Mouse (Mus musculus) lung, postnatal 14 days (tissue): ENCODE data around the gene Lrguk.

Source experiments
- DNase-seq: peaks from one replicate; pipeline ENCODE4 v3.0.0; 2021

Lrguk gene

GRCm38 (mm10) chr6:34149066-34149465, 119.8 kb downstream of the Lrguk start:
- no peak for DNase-seq

GRCm38 (mm10) chr6:34149821-34150220, 120.6 kb downstream of the Lrguk start:
- DNase-seq: no peak

GRCm38 (mm10) chr6:34153069-34154052, 124.1 kb downstream of the Lrguk start:
- no peak for DNase-seq

- peak; percentile 52 for DNase-seq
These were observed 125.0 kb downstream of the Lrguk start for GRCm38 (mm10) chr6:34154202-34154601.

DNA sequence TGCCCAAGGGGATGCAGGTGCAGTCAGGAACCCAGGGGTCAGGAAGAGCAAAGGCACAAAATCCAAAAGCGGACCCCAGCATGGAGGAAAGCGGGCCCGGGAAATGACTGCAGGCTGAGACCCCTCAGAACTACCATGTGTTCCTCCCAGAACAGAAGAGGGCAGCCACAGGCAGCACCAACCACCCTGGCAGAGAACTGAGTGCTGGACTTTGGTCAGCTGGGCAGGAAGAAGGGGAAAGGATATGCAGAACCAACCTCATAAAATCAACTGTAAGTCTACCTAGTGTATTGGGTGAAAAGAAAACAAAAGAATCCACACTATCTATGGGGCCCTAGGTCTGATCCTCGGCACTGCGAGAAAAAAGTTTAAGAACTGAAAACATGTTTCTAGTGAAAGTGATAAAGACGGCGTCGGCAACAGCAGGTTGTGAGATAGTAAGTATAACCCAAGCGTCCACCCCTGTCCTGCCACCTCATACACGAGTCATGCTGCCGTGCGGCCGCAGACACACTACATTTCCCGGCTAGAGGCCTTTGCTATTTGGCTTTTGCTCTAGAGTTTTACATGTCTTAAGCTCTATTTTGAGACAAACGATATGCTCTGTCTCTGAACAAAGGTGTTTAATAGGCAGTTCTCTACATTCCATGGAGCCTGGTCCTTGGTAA, 126.0 kb downstream of the Lrguk start:
- DNase-seq: no peak

GRCm38 (mm10) chr6:34156057-34156456, 126.8 kb downstream of the Lrguk start:
- peak; percentile 4 for DNase-seq

DNA sequence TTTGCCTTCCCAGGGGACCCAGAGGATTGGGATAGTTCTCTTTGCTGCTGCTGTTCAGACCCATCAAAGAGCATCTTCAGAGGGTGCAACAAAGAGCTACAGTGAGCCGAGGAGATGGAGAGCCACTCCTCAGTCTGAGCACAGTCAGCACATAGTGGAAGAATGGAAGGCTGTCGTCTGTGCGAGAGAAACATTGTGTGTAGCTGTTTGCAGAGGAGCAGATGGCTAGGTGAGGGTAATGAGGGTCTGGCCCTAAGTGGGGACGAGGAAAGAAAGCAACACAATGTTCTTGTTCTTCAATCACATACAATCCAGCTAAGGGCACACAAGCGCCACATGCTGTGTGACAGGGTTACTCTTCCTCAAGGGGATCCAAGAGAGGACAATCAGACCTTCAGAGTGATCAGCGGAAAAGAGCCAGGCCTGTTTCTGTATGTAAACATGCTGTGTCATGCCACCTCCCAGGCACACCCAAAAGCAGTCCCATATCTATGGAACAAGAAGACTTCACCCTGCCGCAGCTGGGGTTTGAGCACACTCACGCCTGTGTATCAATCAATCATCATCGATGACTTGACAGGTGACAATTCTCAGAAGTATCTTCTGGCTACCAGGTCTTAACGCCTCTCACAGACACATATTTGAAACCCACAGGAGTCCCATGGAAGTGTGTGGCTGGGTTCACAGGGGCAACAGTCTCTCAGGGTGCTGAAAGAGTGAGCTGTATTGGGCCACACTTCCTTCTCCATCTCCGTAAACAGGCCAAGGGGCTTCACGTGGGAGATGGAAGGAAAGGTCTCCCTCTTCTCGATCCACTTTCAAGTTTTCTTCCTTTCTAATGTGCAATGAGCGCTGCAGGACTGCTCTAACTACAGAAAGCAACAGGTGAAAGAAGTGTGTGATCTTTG, 127.8 kb downstream of the Lrguk start:
- no peak for DNase-seq

GRCm38 (mm10) chr6:34159998-34160815, 131.0 kb downstream of the Lrguk start:
- DNase-seq: peak; percentile 21

DNA sequence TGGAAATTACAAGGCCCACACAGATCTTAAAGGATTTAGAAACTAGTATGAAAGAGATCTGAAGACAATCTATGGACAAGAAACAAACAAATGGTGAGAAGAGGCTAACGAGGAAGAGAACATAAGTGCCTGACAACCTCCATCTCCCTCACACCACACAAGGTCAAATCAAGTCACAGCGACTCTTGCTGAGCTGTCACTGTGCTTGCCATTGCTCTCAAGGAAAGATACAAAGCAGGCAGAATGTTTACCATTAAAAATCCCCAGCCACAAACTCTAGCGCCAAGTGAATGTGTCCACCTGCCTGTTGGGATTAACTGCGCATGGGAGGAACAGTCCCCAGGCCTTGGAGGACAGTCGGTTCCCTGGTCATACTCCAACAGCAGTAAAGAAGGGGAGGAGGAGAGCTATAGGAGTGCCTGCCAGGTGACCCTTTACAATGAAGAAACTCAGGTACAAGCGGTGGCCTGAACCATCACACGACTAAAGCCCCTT, 131.6 kb downstream of the Lrguk start:
- no peak for DNase-seq

DNA sequence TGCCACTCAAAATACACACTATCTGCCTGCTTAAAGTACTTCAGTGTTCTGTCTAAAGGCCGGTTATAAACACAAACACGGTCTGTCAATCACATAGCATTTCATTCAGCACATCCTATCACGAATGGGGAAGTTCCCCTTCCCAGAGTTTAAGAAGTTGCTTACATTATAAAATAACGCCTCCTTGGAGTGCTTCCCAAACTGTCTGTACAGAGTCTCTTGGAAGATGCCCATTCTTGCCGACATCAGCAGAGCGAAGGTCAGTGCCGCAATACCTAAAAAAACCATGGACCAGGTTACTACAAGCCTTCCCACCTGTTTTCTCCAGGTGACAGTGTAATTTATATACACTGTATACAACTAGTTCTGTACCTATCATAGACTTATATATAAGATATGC, 132.3 kb downstream of the Lrguk start:
- DNase-seq: no peak

GRCm38 (mm10) chr6:34162607-34163006, 133.4 kb downstream of the Lrguk start:
- no peak for DNase-seq

DNA sequence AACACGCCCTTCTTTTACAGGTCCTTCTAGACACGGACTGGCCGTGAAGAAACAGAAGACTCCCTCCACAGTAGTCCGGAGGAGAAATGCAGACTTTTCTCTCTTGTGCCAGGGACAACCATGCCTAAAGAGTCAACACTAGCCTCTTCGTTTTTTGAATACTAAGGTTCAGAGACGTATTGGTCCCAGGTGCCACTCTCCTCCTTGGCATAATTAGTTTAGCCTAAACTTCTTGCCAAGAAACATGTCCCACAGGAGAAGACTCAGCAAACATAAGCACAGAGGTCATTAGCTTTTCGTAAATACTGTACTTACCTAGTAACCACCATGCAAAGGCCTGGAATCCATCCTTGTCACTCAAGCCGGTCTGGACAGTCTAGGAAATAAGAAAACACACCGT, 133.8 kb downstream of the Lrguk start:
- DNase-seq: no peak

- DNase-seq: no peak
These were observed 139.6 kb downstream of the Lrguk start for GRCm38 (mm10) chr6:34168834-34169233.

- no peak for DNase-seq
These were observed 141.7 kb downstream of the Lrguk start for GRCm38 (mm10) chr6:34170844-34171494.

GRCm38 (mm10) chr6:34171748-34172457, 142.7 kb downstream of the Lrguk start:
- no peak for DNase-seq

DNA sequence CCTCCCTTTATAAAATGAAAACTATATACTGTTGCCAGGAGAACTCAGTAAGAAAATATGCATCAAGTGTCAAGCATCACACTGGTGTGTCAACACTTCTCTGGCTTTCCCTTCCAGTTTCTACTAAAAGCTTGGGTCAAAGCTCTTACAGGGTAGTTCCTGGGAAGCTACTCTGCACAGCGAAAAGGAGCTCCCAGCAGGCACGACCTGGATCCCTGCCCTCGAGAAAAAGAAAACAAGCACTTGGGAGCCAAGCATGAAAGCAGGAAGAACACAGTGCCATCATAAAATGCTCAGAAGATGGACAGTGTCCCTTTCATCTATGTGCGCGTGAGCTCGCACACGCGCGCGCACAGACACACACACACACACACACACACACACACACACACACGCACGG, 144.0 kb downstream of the Lrguk start:
- DNase-seq: no peak

DNA sequence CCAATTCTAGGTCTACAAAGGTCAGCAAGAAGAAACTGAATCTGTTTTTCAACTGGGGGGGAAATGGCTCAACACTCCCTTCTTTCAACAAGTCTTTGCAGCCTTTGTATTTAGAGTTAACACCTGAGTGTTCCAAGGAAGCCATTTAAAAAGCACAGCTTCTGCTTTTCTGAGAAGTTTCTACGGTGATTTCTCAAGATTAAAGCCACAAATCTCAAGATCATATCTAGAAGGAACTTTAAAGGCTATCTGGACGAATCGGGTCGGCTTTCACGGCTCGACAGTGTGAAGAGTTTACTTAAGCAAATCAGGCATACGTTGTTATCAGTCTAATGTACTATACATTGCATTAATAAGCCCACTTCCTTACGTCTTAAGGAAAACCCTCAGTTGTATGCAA, 145.5 kb downstream of the Lrguk start:
- no peak for DNase-seq

DNA sequence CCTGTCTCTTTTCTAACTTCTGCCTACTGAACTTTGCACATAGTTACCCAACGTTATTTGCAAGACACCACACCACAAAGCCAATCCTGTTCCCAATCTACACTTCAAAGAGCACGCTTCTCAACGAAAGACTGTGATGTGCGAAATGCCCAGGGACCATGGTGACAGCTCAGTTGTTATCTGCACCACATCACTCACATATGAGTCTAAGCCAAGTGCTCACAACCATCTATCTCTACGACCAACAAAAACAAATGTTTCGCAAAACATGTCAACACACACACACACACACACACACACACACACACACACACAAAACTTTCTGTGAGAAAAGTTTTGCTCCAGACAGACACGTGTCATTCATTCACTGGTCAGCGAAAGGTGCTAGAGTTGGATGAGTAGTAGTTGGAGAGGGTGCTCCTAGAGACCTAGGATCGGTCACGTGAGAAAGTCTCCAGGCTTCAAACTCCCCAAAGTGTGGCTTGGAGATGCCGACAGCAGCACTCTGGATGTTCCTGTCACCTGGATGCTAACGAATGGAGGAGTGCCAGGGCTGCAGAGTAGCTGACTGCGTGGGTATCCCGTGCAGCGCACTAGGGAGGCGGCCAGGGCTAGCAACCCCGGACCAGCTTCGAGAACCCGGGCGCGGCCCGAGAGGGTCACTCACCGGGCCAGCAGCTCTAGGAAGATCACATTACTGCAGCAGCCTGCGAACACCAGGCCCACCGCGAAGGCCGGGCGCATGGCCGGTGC, 147.0 kb downstream of the Lrguk start:
- no peak for DNase-seq

DNA sequence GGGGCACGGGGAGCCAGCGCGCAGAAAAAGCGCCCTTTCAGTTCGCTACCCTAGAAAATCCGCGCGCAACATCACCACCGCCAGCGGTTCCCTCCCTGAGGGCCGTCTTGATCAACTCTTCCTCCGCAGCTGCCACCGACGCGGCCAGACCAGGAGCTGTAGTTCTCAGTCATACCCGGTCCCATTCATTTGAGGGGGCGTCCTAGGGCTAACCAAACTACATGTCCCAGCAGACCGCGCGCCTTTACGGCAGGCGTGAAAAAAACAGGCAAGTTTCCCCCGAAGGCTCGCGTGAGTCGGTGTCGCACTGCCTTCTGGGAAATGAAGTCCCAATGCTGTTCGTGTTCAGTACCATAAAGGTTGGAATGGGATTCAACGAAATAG, 147.6 kb downstream of the Lrguk start, which contains the start of gene Slc35b4:
TSS of gene Slc35b4 (minus strand) at position 248 of the 384 bp plus-strand sequence.
- peak; percentile 93 for DNase-seq

DNA sequence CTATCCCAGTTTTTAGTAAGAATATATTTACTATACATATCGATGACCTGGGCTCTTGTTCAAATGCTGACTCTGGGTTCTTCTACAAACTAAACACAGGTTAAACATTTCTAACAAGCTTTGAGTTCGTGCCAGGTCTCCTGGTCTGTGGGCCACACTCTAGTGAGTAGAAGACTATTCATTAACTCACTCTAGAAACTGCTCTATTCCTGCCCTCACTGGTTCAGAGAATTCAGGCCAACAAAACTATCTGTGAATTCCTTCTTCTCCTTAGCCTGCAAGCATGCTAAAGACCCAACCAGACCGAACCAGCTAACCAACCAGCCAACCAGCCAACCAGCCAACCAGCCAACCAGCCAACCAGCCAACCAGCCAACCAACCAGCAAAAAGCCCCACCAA, 149.8 kb downstream of the Lrguk start:
- no peak for DNase-seq
